Comparison of ENCODE assay signal across 26 mouse cellular contexts in genomic region chr1:171460551-171461503, GRCm38 (mm10). TPM values are rescaled to one million over a fixed set of nuclear protein-coding genes. Genes with fewer than 3 reads are reported as not detected.
DNase-seq lines count a peak whose midpoint lies in the region; ATAC-seq and TF ChIP-seq lines count a peak whose summit lies in the region.
"Had no signal": no experiment of that assay in that cellular context is flagged by ENCODE, and none has a peak within 500 bp of the region (broad histone marks: within the 10 kb centered on the region; RNA-seq: fewer than 3 reads in every experiment).

No protein-coding gene starts in this region.

- no peaks in the 10 kb centered on the region for H3K9me3 ChIP-seq in forebrain, embryonic 14.5 days (replicated peaks; ENCODE audit: control insufficient read depth, low read length)
- H3K9me3 ChIP-seq in forebrain, embryonic 11.5 days (ENCODE audit: control insufficient read depth, low read length), result no peaks in the 10 kb centered on the region
- H3K9me3 ChIP-seq in megakaryocyte, embryonic 14.5 days, result no peaks in the 10 kb centered on the region
- H3K9me3 ChIP-seq in intestine, postnatal 0 days (ENCODE audit: control insufficient read depth), result no peaks in the 10 kb centered on the region
- H3K9me3 ChIP-seq: embryonic facial prominence, embryonic 15.5 days; G1E; heart, embryonic 13.5 days; hindbrain, embryonic 15.5 days; midbrain, embryonic 10.5 days; stomach, embryonic 15.5 days had no signal

- no peak for TF ChIP-seq CTCF in intestine, postnatal 0 days (IDR thresholded peaks at IDR 0.05; ENCODE audit: low read depth)

- ATAC-seq in forebrain, embryonic 14.5 days, result no peak
- ATAC-seq in forebrain, embryonic 11.5 days (replicated peaks; ENCODE audit: low FRiP score), result no peak
- ATAC-seq in megakaryocyte, adult 5-6 weeks (ENCODE audit: poor library complexity, severe bottlenecking), result no peak
- ATAC-seq in intestine, postnatal 0 days, result no peak

- no peaks in the 10 kb centered on the region for H3K36me3 ChIP-seq in forebrain, embryonic 14.5 days (ENCODE audit: control insufficient read depth, insufficient read depth, low read length)
- no peaks in the 10 kb centered on the region for H3K36me3 ChIP-seq in forebrain, embryonic 11.5 days (ENCODE audit: control insufficient read depth, insufficient read depth, low read length)
- H3K36me3 ChIP-seq in megakaryocyte, embryonic 14.5 days (replicated peaks; ENCODE audit: low read length), result peaks cover 78% of the 10 kb centered on the region
- peaks cover 39% of the 10 kb centered on the region for H3K36me3 ChIP-seq in intestine, postnatal 0 days (ENCODE audit: control insufficient read depth, insufficient read depth)
- H3K36me3 ChIP-seq: G1E; hindbrain, embryonic 15.5 days; midbrain, embryonic 10.5 days had no signal

- no peak overlapping the region for H3K27ac ChIP-seq in forebrain, embryonic 14.5 days (ENCODE audit: low read depth, low read length)
- H3K27ac ChIP-seq in forebrain, embryonic 11.5 days (ENCODE audit: low read depth, low read length), result no peak overlapping the region
- H3K27ac ChIP-seq in intestine, postnatal 0 days (ENCODE audit: low read depth, low read length), result no peak overlapping the region
- H3K27ac ChIP-seq: embryonic facial prominence, embryonic 15.5 days; hindbrain, embryonic 15.5 days; kidney, postnatal 0 days; liver, embryonic 14.5 days; macrophage; midbrain, embryonic 10.5 days; stomach, embryonic 15.5 days had no signal

- peaks cover 12% of the 10 kb centered on the region for H3K4me1 ChIP-seq in forebrain, embryonic 14.5 days (ENCODE audit: control insufficient read depth, insufficient read depth, low read length)
- H3K4me1 ChIP-seq in forebrain, embryonic 11.5 days (replicated peaks; ENCODE audit: control insufficient read depth, insufficient read depth, low read length), result peaks cover 7% of the 10 kb centered on the region; the same call in 1 of the 2 replicates
- peaks cover 53% of the 10 kb centered on the region for H3K4me1 ChIP-seq in megakaryocyte, embryonic 14.5 days
- H3K4me1 ChIP-seq in intestine, postnatal 0 days (replicated peaks; ENCODE audit: control insufficient read depth, insufficient read depth, low read length), result no peaks in the 10 kb centered on the region

- no peak overlapping the region for H3K4me3 ChIP-seq in forebrain, embryonic 14.5 days (ENCODE audit: low read depth, low read length)
- H3K4me3 ChIP-seq in forebrain, embryonic 11.5 days (ENCODE audit: low read depth, low read length), result no peak overlapping the region
- peak overlapping the region; percentile 12 for H3K4me3 ChIP-seq in megakaryocyte, embryonic 14.5 days (replicated peaks)
- no peak overlapping the region for H3K4me3 ChIP-seq in intestine, postnatal 0 days (ENCODE audit: low read depth, low read length)
- H3K4me3 ChIP-seq: embryonic facial prominence, embryonic 15.5 days; heart, embryonic 13.5 days; hindbrain, embryonic 15.5 days; midbrain, embryonic 10.5 days; stomach, embryonic 15.5 days had no signal

- WGBS in forebrain, embryonic 14.5 days, result 89% methylated on average over 22 of the region's 22 CpGs
- 88% methylated on average over 22 of the region's 22 CpGs for WGBS in forebrain, embryonic 11.5 days
- WGBS in intestine, postnatal 0 days, result 88% methylated on average over 22 of the region's 22 CpGs

- H3K27me3 ChIP-seq in forebrain, embryonic 14.5 days (replicated peaks; ENCODE audit: control insufficient read depth, insufficient read depth, low read length), result no peaks in the 10 kb centered on the region
- H3K27me3 ChIP-seq in forebrain, embryonic 11.5 days (ENCODE audit: control insufficient read depth, insufficient read depth, low read length), result no peaks in the 10 kb centered on the region
- no peaks in the 10 kb centered on the region for H3K27me3 ChIP-seq in megakaryocyte, embryonic 14.5 days (replicated peaks)
- H3K27me3 ChIP-seq in intestine, postnatal 0 days (replicated peaks; ENCODE audit: control insufficient read depth, insufficient read depth, low read length), result no peaks in the 10 kb centered on the region
- H3K27me3 ChIP-seq: embryonic facial prominence, embryonic 15.5 days; heart, embryonic 13.5 days; hindbrain, embryonic 15.5 days; stomach, embryonic 15.5 days had no signal

- no peak overlapping the region for H3K9ac ChIP-seq in forebrain, embryonic 14.5 days (ENCODE audit: low read length)
- no peak overlapping the region for H3K9ac ChIP-seq in forebrain, embryonic 11.5 days (ENCODE audit: low read length)
- H3K9ac ChIP-seq in intestine, postnatal 0 days (ENCODE audit: low read depth, low read length), result no peak overlapping the region
- H3K9ac ChIP-seq: embryonic facial prominence, embryonic 15.5 days; heart, embryonic 13.5 days; hindbrain, embryonic 15.5 days; liver, embryonic 14.5 days; stomach, embryonic 15.5 days had no signal

- no peak for DNase-seq in forebrain, embryonic 14.5 days (ENCODE audit: low spot score)
- no peak for DNase-seq in forebrain, embryonic 11.5 days (ENCODE audit: low spot score)
- peak; percentile 75 for DNase-seq in R1 (ENCODE audit: low read depth, low spot score)
- DNase-seq: adrenal gland, postnatal 14 days; B cell, adult 2 months; cerebellum, adult 11-12 months; cerebellum, adult 9-11 months; gastrocnemius, postnatal 36 days; heart, postnatal 10 days; layer of hippocampus, postnatal 36 days; liver; lung, adult 2 months; lung, postnatal 10 days; right cerebral cortex, postnatal 14 days had no signal

- peak overlapping the region; percentile 23; the same call in 1 of the 2 replicates for H3K4me2 ChIP-seq in forebrain, embryonic 14.5 days (ENCODE audit: low read length)
- no peak overlapping the region for H3K4me2 ChIP-seq in forebrain, embryonic 11.5 days (ENCODE audit: low read depth, low read length, severe bottlenecking)
- H3K4me2 ChIP-seq in intestine, postnatal 0 days (replicated peaks; ENCODE audit: low read depth), result no peak overlapping the region
- H3K4me2 ChIP-seq: embryonic facial prominence, embryonic 15.5 days; hindbrain, embryonic 15.5 days; stomach, embryonic 15.5 days had no signal

RNA-seq across cellular contexts. Expression of gene F11r, which starts 23.5 kb away (rescaled TPM):
- 3.0 and 6.9 TPM in 2 replicates for polyA plus RNA-seq in forebrain, embryonic 14.5 days (2014; fragmentation: Nextera tagmentation; extraction: Ambion mirVana)
- polyA plus RNA-seq in forebrain, embryonic 11.5 days (2014; fragmentation: Nextera tagmentation; extraction: Ambion mirVana), result 12.8 and 13.4 TPM in 2 replicates
- polyA plus RNA-seq in megakaryocyte, embryonic 14.5 days (2012; ENCODE audit: insufficient read depth, low replicate concordance), result 21.9 and 94.2 TPM in 2 replicates
- total RNA-seq in megakaryocyte, adult 5-6 weeks (2015), result 0.33 and 0.59 TPM in 2 replicates
- total RNA-seq in megakaryocyte, adult 5-6 weeks (2017), result not detected in 2 replicates
- 72.5 and 83.1 TPM in 2 replicates for polyA plus RNA-seq in intestine, postnatal 0 days (2015; fragmentation: Nextera tagmentation; extraction: Ambion mirVana)
- polyA plus RNA-seq: G1E had no signal

RNA-seq across cellular contexts. Expression of gene Tstd1, which starts 42.2 kb away (rescaled TPM):
- polyA plus RNA-seq in forebrain, embryonic 14.5 days (2014; fragmentation: Nextera tagmentation; extraction: Ambion mirVana), result 4.5 and 4.8 TPM in 2 replicates
- polyA plus RNA-seq in forebrain, embryonic 11.5 days (2014; fragmentation: Nextera tagmentation; extraction: Ambion mirVana), result 4.1 and 5.6 TPM in 2 replicates
- not detected in 2 replicates for polyA plus RNA-seq in megakaryocyte, embryonic 14.5 days (2012; ENCODE audit: insufficient read depth, low replicate concordance)
- total RNA-seq in megakaryocyte, adult 5-6 weeks (2015), result 3.8 and 4.1 TPM in 2 replicates
- total RNA-seq in megakaryocyte, adult 5-6 weeks (2017), result 0.61 and 5.1 TPM in 2 replicates
- polyA plus RNA-seq in intestine, postnatal 0 days (2015; fragmentation: Nextera tagmentation; extraction: Ambion mirVana), result 1.7 and 2.8 TPM in 2 replicates
- polyA plus RNA-seq: macrophage had no signal

RNA-seq across cellular contexts. Expression of gene Alyref2, which starts 42.5 kb away (rescaled TPM):
- polyA plus RNA-seq in forebrain, embryonic 14.5 days (2014; fragmentation: Nextera tagmentation; extraction: Ambion mirVana), result 24.3 and 26.1 TPM in 2 replicates
- polyA plus RNA-seq in forebrain, embryonic 11.5 days (2014; fragmentation: Nextera tagmentation; extraction: Ambion mirVana), result 12.5 and 13.5 TPM in 2 replicates
- 4.6 and 9.8 TPM in 2 replicates for polyA plus RNA-seq in megakaryocyte, embryonic 14.5 days (2012; ENCODE audit: insufficient read depth, low replicate concordance)
- total RNA-seq in megakaryocyte, adult 5-6 weeks (2015), result 8.7 and 11.4 TPM in 2 replicates
- total RNA-seq in megakaryocyte, adult 5-6 weeks (2017), result 12.7 and 13.2 TPM in 2 replicates
- polyA plus RNA-seq in intestine, postnatal 0 days (2015; fragmentation: Nextera tagmentation; extraction: Ambion mirVana), result 15.4 and 16.1 TPM in 2 replicates

RNA-seq across cellular contexts. Expression of gene Usf1, which starts 49.7 kb away (rescaled TPM):
- polyA plus RNA-seq in forebrain, embryonic 14.5 days (2014; fragmentation: Nextera tagmentation; extraction: Ambion mirVana), result 212 and 263 TPM in 2 replicates
- polyA plus RNA-seq in forebrain, embryonic 11.5 days (2014; fragmentation: Nextera tagmentation; extraction: Ambion mirVana), result 152 and 170 TPM in 2 replicates
- polyA plus RNA-seq in megakaryocyte, embryonic 14.5 days (2012; ENCODE audit: insufficient read depth, low replicate concordance), result 18.5 and 37.8 TPM in 2 replicates
- 23.0 and 27.0 TPM in 2 replicates for total RNA-seq in megakaryocyte, adult 5-6 weeks (2015)
- total RNA-seq in megakaryocyte, adult 5-6 weeks (2017), result 76.7 and 80.1 TPM in 2 replicates
- 35.1 and 36.5 TPM in 2 replicates for polyA plus RNA-seq in intestine, postnatal 0 days (2015; fragmentation: Nextera tagmentation; extraction: Ambion mirVana)
